Mouse (Mus musculus): ENCODE data around the gene Hpse2. TPM values are rescaled to one million over a fixed set of nuclear protein-coding genes. Genes with fewer than 3 reads are reported as not detected.

Hpse2 gene
- polyA plus RNA-seq, 1 experiment, result 9.4 TPM

DNA sequence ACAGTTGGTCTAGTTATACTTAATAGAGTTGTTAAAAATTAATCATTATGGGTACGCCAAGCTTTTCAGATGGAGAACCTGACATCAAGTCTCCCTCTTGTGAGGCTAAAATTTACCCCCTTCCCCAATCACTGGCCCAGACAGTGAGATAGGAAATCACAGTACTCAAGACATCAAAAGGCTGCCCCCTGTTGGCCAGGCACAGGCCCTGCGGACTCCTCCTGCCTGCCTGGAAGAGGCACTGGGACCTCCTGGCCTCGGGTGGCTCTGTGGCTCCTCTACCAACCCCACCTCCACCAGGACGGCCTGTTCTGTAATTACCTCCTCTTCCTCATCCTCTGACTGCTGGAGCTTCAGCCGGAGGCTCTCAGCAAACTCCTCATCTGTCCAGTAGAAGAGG, 610.4 kb downstream of the Hpse2 start:
- DNase-seq (ENCODE audit: low spot score), result no peak

DNA sequence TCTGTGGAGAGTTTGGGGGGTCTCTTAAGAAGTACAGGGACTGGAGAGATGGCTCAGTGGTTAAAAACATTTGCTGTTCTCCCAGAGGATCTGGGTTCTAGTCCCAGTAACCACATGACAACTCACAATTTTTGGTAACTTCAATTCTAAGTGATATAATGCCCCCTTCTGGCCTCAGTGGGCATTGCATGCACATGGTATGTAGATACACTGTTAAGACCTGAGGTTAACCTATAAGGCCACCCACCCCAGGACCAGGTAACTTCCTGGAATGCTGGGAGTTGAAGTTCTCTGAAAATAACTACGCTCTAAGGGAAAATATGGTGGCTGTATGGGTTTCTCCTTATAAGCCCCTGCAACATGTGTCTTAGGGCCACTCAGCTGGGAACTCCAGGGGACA, 611.3 kb downstream of the Hpse2 start:
- no peak for DNase-seq (ENCODE audit: low spot score)

DNA sequence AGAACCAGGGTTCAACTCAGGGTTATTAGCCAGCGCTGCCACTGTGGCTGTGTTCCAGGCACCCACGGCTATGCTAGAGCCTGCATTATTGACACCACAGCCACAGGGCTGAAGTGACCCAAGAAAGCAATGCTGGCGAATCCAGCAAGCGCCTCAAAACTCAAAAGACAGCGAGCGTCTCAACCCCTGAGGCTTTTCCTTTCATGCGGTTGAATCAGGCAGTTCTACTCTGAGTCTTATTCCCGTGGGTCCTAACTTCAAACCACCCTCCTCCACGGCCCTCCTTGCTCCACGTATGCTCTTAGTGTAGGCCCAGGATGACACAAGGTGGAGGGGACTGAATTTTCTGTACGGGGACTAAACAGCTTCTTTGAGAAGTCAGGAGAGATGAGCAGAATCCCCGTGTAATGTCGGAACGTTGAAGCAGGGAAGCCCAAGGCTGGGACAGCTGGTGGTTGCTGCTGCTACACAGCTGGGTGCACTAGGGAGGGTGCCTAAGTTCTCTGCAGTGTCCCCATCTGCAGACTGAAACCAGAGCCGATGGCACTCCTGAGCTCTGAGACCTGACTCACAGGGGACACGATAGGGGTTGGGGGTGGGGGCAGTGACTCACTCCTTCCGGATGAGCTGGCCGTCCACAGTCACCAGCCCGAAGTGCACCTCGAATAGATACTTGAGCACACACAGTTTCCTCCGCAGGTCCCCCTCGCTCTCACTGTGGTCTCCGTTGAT, 617.8 kb downstream of the Hpse2 start:
- DNase-seq (ENCODE audit: low spot score), result no peak

DNA sequence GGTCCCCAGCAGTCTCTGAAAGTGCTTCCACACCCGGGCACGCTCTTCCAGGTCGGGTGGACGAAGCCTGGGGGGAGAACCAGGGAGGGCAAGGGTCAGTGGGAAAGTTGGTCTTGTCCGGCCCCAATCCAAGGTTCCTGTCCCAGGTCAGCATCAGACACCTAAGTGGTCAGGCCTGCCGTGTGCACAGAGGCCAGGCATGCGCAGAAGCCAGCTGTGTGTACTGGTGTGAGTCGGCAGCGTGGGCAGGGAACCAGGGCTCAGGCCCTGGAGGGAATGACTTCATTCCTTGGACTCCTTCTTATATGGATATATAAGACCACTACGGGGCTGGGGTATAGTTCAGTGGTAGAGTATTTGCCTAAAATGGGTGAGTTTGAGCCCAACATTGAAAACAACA, 618.5 kb downstream of the Hpse2 start:
- DNase-seq (ENCODE audit: low spot score), result no peak

DNA sequence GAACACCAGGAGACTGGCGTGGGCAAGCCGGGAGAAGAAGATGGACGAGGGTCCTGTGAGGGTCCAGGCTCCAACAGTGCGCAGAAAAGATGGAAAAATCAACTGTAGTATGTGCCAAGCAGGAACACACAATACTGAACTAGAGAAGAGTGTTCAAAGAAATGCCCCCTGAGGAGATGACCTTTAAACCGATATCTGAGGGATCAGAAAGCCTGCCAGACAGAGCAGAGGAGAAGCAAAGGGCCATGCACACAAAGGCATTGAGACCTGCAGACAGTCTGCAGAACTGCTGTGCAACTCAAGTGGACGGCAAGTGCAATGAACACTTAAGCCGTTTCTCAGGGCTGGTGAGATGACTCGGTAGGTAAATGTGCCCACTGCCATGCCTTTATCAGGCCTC, 620.8 kb downstream of the Hpse2 start:
- no peak for DNase-seq (ENCODE audit: low spot score)

DNA sequence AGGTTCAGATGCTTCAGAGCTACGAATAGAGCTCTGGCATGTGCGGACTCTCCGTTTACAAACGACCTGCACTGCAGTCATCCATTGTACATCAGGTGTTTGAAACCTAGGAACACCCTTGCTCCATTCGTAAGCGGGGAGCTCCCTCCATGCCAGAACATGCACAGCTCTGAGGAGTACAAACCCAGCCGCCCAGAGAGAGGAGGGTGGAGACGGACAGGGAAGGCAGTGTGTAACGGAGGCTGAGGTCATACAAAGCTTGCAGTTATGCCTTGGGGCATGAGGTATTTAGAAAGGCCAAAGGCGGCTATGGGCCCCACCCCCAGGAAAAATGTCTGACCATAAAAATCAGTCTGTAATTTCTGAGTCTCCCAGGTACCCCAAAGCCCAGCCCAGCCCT, 623.8 kb downstream of the Hpse2 start:
- DNase-seq (ENCODE audit: low spot score), result no peak

DNA sequence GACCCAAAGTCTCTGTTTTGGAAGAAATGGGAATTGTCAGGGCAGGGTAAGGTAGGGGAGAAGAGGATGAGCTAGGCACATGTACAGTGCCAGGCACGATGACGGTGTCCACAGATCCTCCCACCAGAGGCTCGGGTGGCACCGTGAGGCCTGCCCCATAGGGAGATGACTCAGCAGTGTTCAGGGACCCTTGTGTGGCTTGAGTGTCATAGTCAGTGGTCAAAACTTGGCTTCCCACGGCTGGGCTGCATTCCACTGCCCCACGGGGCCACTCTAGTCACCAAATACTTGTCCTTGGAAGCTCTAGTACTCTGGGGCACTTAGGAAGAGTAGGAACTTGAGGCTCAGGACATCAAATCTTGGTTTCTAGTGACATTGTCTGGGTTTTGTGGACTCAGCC, 631.5 kb downstream of the Hpse2 start:
- no peak for DNase-seq (ENCODE audit: low spot score)

DNA sequence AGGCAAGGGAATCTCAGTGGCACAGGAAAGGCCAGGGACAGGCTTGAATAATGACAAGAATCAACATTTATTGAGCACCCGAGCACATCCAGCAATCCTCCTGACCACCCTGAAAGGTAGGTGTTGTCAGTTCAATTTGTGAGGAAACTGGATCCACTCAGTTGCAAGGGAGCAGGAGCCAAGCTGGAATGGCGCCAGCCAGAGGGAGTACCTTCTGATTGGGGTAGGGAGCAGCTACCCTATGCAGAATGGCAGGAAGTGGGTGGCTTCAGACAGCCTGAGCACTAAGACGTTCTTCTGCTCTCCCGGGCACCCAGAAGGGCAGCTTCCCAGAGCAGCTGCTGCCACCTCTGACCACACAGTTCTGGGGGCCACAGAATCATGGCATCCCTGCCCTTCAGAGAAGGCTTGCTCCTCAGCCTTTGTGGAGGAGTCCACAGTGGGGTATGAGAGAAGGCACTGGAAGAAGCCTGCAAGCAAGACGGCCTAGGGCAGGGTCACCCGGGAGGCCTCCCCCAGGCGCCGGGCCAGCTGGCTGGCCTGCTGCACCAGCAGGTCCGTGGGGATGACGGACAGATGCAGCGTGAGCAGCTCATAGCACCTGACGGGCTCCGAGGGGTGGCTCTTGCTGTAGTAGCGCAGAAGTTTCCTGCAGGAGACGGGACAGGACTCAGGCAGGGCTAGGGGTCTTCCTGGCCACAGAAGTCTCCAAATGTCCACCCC, 632.8 kb downstream of the Hpse2 start:
- no peak for DNase-seq (ENCODE audit: low spot score)

DNA sequence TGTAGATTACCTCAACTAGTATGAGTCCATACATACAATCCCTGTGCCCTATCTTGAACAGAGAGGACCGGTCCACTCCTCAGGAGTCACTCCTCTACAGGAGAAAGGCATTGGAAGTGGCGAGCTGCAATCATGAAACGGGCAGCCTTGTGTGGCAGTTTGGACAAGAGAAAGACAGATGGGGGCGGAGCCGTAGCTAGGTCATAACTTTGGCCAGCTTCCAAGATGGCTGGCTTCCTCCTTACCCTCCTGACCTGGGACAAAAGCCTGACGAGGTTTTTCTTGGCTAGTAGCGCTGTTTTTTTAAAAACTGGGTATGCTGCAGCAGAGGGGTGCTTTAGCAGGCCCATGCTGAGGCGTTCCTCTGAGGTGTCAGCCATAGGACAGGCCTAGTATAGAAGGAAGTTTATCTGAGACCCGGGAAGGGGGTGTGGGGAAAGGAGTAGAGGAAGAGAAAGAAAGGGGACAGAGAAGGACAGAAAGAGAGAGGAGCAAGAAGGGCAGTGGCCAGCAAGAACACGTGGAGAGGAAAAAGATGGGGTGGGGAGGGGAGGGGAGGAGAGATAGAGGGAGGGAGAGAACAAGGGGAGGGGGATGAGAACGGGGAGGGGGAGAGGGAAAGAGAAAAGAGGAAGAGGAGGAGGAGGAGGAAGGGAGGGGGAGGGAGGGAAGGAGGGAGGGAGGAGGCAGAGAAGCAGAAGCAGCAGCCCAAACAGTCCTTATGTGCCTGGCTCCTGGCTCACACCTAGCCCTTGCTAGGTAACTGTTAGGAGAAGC, 634.8 kb downstream of the Hpse2 start:
- no peak for DNase-seq (ENCODE audit: low spot score)

DNA sequence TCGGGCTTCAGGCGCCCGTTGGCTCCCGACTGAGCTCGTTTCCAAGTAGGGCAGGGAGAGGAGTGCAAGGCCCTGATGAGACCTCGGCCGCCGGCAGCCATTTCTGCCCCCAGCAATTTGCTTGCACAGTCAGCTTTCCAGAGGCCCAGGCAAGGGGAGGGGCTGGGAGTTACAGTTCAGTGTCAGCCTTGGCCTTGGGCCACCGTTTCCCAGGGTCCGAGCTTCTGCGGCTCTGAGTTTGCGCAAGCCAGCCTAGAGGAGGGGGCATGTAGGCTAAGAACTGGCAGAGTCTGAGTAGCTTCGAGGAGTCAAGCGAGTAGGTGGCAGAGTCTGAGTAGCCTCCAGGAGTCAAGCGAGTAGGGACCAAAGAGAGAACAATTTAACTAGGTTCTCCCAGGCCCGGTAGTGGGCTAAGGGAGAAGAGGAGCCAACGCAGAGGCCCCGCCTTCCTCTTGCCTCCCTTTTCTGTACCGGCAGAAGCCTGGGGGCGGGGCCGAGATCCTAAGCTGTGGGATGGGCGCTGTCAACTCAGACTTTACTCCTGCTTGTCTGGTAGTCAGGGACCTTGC, 635.7 kb downstream of the Hpse2 start, which contains the start of gene Pyroxd2:
Gene Pyroxd2 (minus strand): TSS at position 413 of the 569 bp plus-strand sequence.
- DNase-seq (ENCODE audit: low spot score), result peak; percentile 53

DNA sequence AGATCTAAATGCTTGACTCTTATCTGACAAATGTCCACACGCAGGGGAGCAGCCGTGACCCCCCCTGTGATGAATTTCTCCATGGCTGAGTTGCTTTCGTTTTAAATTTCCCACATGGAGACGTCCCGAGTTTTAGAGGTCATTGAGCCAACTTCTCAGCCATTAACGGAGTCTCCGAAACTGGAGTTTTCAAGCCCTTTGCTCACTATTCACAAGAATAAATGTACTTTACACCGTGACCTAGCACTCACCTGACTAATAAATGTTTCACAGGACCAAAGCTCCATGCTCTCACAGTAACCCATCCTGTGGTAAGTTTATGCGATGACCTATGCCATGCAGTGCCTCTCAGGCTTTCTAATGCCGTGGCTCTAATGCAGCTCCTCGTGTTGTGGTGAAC, 638.0 kb downstream of the Hpse2 start:
- DNase-seq (ENCODE audit: low spot score), result no peak

DNA sequence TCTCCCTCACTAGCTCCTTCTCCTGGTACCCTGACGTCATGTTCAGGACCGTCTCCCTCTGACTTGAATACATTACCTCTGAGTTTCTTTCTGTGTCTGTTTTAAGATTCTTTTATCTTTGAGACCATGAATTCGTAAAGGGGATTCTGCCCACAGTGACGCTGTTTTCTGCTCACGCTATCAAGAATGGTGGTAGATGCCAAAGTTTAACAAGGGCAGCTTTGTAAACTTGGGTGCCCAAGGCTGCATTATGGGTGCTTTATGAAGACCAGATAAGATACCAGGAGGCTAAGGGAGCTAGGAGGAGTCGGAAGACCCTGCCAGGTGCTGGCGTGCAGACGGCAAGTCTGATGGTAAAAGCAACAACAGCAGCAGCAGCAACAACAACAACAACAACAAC, 641.5 kb downstream of the Hpse2 start:
- no peak for DNase-seq (ENCODE audit: low spot score)

DNA sequence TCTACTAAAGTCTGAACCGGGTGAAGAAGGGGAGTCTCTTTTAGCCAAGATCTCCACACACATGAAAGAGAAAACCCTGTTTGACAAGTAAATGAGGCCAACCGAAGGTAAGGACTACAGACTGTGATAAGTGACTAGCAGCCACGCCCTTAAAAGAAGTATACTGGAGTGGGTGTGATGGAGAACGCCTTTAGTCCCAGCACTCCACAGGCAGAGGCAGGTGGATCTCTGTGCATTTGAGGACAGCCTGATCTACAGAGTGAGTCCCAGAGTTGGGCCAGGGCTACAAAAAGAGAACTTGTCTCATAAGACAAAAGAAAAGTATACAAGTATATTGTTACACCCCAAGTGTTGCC, 642.3 kb downstream of the Hpse2 start:
- no peak for DNase-seq (ENCODE audit: low spot score)

DNA sequence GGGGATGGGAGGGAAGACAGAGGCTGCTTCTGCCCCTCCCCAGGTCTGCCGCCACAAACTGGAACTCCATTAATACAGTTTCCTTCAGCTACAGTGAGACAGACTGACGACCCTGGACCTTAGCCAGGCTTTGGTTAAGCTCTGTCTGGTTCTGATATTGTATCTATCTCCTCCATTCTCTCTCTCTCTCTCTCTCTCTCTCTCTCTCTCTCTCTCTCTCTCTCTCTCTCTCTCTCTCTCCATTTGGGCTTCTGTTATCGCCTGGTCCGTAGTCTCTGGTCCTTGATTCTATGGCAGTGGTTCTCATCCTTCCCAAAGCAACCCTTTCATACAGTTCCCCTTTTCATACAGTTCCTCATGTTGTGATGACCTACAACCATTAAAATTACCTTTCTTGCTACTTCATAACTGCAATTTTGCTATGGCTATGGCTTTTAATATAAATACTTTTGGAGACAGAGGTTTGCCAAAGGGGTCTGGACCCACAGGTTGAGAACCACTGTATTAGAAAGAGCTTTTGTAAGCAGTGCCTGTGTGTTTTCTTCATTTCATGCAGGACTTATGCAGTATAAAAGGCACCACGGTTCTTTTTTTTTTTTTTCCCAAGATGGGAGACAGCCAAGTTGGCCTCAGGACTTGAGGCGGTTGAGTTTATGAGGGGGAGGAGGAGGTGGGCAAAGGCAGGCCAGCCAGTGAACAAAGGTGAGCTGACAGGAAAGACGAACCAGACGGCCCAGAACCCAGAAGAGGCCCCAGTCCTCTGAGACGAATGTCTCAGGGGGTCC, 642.9 kb downstream of the Hpse2 start:
- DNase-seq (ENCODE audit: low spot score), result no peak

DNA sequence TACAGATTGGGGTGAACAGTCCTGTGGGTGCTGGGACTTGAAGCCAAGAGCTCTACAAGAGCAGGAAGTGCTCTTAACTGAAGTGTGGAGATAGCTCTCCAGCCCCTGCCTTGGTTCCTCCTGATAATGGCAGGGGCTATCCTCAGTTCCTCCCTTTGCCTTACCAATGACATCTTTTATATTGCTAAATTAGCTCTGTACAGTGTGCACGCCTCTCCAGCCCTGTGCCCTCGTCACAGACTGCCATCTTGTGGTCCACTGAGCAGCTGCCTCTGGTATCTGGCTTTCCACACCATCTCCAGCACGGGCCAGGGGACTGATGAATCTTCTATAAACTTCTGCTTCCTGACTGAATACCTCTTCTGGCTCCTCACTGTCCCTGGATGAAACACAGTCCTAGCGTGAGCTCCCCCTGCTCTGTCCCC, 644.0 kb downstream of the Hpse2 start:
- no peak for DNase-seq (ENCODE audit: low spot score)

DNA sequence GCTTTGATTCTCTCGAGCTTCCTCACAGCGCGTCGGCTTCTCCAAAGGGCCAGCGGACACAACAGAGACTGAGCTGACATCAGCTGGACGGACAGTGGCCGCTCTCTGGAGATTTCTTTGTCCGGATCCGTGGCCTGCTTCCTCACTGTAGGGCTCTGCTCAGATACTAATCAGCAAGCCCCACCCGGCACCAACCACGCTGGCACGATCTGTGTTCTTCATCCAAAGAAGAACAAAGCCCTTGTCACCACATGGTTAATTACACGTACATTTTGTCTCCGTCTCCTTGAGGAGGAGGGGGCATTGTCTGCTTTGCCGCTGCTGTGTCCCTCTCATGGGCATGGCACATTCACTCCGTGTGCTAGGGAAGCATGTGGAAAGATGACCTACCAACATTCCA, 644.9 kb downstream of the Hpse2 start:
- no peak for DNase-seq (ENCODE audit: low spot score)

DNA sequence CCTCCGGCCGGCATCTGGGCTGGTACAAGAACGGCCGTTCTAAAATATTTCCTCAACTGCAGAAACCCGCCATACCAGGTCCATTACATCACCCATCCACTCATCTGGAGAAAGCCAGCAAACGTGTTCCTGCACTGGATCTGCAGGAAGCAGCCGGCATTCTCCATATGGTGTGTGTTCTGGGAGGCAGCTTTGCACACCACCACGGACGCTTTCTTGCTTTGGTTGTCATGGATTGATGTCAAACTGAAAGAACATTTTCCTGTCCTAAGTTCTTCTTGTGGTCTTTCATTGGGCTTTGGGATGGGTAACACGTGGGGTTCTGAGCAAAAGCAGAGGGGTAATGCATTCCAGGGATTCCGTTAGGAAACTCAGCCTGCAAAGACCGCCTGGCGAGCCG, 646.3 kb downstream of the Hpse2 start:
- no peak for DNase-seq (ENCODE audit: low spot score)

DNA sequence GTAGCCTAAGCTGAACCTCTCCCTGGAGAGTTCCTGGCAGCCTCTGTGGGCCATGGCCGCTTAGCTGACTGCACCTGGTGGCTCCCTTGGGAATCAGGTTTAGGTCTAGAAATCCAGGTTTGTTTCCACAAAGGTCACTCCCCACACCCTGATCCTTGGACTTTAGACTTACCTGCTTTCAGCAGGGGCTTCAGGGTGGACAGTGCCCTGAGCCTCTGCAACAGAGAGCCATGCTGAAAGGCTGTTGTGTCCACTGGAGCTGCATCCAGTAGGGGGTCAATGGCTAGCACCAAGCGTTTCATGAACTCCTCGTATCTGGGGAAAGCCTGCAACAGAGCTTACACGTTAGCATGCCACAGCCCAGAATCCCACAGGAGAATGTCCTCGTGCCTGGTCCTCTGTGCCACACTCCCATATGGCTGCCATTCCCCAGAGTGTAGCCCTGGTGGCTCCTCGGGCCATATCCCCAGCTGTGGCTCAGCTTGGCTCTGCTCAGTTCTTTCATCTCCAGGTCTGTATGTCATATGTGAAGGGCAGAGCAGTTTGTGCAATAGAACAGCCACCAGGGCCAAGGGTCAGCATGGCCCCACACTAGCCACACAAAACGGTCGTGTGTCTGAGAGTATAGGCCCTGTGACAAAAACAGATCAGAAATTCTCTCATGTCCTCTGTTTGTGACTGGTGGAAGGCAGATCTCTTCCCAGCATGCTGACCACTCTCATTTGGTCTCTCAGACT, 647.8 kb downstream of the Hpse2 start:
- no peak for DNase-seq (ENCODE audit: low spot score)

DNA sequence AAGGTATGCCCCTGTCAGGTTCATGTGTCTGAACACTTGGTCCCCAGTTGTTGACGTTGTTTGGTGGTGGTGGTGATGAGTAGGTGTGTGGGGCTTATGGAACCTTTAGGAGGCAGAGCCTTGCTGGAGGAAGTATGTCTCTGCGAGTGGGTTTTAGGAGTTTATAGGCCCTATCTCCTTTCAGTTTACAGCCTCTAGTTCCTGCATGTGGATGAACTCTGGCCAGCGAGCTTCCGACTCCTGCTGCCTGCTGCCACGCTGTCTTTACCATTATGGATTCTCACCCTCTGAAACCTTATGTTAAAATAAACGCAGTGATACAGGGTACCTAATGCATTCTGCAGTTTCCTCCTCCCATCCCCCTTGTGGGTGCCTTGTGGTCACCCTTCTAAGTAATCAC, 648.4 kb downstream of the Hpse2 start:
- no peak for DNase-seq (ENCODE audit: low spot score)

DNA sequence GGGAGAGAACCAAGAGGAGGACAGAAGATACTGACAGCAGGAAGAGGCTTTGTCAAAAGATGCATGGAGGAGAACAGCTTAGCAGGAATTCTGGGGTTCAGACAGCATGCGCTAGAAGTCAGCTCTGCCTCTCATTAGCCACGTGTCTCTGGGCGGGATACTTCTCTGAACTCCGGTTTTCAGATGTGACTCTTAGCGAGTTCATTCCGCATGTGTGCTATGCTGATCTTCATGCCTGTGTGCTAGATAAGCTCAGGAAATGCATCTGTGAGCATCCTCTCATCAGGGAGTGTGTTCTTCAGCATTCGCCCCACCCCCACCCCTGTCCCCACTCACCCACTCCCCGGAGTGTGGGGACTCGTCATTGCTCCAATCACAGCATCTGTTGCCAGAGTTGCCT, 650.4 kb downstream of the Hpse2 start:
- DNase-seq (ENCODE audit: low spot score), result no peak

Data from urinary bladder, adult 2 months (tissue).